Mouse (Mus musculus) heart, embryonic 14.5 days (tissue): ENCODE measurements at regions not wholly inside any gene's neighbourhood (a gene's known extent, or its start where the extent isn't known, plus 50 kb on each side); places are given as distances from the start of the nearest gene placed in this dataset.
A peak's percentile ranks its signal among the peaks of the same experiment; 100 is the strongest.

Source experiments
- ATAC-seq: fragments of 200-750 bp; cut with Nextera tagmentation; 2 replicates; pipeline ENCODE4 v1.8.0; 2017; ENCODE audit warnings: low read depth, moderate TSS enrichment; ENCODE audit not compliant: insufficient number of reproducible peaks, insufficient read depth, low FRiP score
- H3K27ac ChIP-seq, 2 experiments: fragments of 200-500 bp in 1 of 2; fragments of 300-500 bp in 1 of 2; sonication (generic) in 1 of 2; replicated peaks in 1 of 2; 2 replicates each; pipeline ENCODE4 v1.5.1; 2012 to 2014; ENCODE audit warnings: low read depth in 2 of 2, low read length in 2 of 2, control low read depth in 1 of 2, mild to moderate bottlenecking in 1 of 2, mixed read lengths in 1 of 2; ENCODE audit not compliant: control insufficient read depth in 1 of 2, insufficient read depth in 1 of 2
- H3K27me3 ChIP-seq: fragments of 300-500 bp; sonication (generic); 2 replicates; pipeline ENCODE4 v1.6.1; 2014; ENCODE audit warnings: mild to moderate bottlenecking, low read length, control low read depth; ENCODE audit not compliant: control insufficient read depth, insufficient read depth
- H3K36me3 ChIP-seq: fragments of 300-500 bp; sonication (generic); 2 replicates; pipeline ENCODE4 v1.6.1; 2014; ENCODE audit warnings: mild to moderate bottlenecking, control low read depth, low read length, mixed read lengths; ENCODE audit not compliant: control insufficient read depth, insufficient read depth
- H3K4me1 ChIP-seq, 2 experiments: fragments of 200-500 bp in 1 of 2; fragments of 300-500 bp in 1 of 2; sonication (generic) in 1 of 2; 2 replicates each; pipeline ENCODE4 v1.6.1; 2012 to 2014; ENCODE audit warnings: low read length in 2 of 2, control low read depth in 1 of 2, mixed read lengths in 1 of 2; ENCODE audit not compliant: control insufficient read depth in 2 of 2, insufficient read depth in 2 of 2
- H3K4me2 ChIP-seq: fragments of 300-500 bp; sonication (generic); 2 replicates; pipeline ENCODE4 v1.6.1; 2014; ENCODE audit warnings: mild to moderate bottlenecking, low read length
- H3K4me3 ChIP-seq, 2 experiments: fragments of 200-500 bp in 1 of 2; fragments of 300-500 bp in 1 of 2; sonication (generic) in 1 of 2; 2 replicates each; pipeline ENCODE4 v1.5.1; 2012 to 2014; ENCODE audit warnings: low read length in 2 of 2, mild to moderate bottlenecking in 2 of 2, control low read depth in 1 of 2, low read depth in 1 of 2, moderate library complexity in 1 of 2; ENCODE audit not compliant: control insufficient read depth in 1 of 2, insufficient read depth in 1 of 2
- H3K9ac ChIP-seq: fragments of 300-500 bp; sonication (generic); 2 replicates; pipeline ENCODE4 v1.6.1; 2014; ENCODE audit warnings: mild to moderate bottlenecking, low read length
- H3K9me3 ChIP-seq: fragments of 300-500 bp; sonication (generic); 2 replicates; pipeline ENCODE4 v1.6.1; 2016; ENCODE audit warnings: low read length, control low read depth; ENCODE audit not compliant: control insufficient read depth
- WGBS: fragments of 180-500 bp; shearing (Covaris S2); extraction: QIAGEN DNeasy Blood & Tissue Kit; methylation state at CpG from one replicate; pipeline ENCODE4 v1.1.7; 2014; 5-methylcytosine and 5-hydroxymethylcytosine counted together

DNA sequence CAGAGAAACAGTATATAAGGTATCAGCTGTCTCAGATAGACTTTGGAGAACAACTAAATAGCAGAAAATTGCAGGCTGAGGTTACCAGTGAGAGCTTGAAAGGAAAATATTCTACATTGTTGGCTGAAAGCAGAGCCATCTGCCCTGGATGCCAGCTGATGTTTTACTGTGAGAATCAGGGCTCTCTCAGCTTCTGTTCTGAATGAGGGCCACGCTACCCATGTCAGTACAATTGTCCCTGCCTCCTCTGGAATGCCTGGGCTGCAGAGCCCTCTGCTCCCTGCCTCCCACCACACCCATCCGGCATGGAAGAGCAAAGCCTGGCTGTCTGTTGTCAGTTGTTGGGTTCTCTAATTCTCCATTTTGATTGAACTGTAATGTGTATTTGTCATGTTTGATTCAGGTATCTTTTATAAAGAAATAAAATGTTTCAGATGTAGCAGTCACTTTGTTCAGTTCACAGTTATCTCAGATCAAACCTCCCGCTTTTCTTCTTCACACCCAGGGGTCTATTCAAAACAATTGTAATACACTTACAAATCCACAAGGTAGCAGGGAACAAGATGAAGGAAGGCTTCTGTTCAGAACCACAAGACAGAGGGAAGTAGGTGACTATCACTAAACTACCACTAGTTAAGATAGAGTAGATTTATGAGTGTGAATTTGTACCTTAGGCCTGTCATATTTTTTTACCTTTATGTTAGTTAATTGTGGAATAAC is 404.0 kb upstream of the Pou3f2 start:
- no peak for ATAC-seq
- Histone ChIP-seq H3K4me1 (no peaks in the 10 kb centered on the region), H3K4me2 (no peak overlapping the region), H3K9me3 (no peaks in the 10 kb centered on the region), H3K36me3 (no peaks in the 10 kb centered on the region), H3K4me3 (no peak overlapping the region), H3K27ac (no peak overlapping the region), H3K9ac (no peak overlapping the region), H3K27me3 (no peaks in the 10 kb centered on the region)
- WGBS = 53% methylated on average over 3 of the region's 3 CpGs

DNA sequence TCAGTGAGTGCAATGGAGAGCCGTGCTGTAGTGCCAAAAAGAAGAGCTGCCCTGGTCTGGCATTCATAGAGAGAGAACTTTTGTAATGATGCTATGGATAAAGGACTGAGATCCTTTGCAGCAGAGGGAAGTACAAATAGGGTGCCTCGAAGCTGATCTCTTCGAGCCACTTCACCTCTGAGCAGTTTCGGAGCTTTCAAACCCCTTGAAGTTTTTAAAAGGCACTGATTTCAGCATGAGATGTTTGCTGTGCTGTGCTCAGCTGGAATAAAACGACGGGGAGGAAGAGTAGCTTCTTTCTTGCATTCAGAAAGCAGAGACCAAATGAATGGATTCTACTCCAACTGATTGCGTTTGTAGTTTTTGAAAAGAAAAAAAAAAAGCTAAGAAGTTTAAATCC is 392.5 kb upstream of the Pou3f2 start:
- H3K27ac ChIP-seq = no peak overlapping the region
- ATAC-seq = no peak
- no peaks in the 10 kb centered on the region for H3K4me1 ChIP-seq
- no peak overlapping the region for H3K9ac ChIP-seq
- H3K4me3 ChIP-seq = no peak overlapping the region
- 53% methylated on average over 7 of the region's 7 CpGs for WGBS
- H3K4me2 ChIP-seq = no peak overlapping the region
- no peaks in the 10 kb centered on the region for H3K27me3 ChIP-seq
- no peaks in the 10 kb centered on the region for H3K36me3 ChIP-seq
- no peaks in the 10 kb centered on the region for H3K9me3 ChIP-seq

DNA sequence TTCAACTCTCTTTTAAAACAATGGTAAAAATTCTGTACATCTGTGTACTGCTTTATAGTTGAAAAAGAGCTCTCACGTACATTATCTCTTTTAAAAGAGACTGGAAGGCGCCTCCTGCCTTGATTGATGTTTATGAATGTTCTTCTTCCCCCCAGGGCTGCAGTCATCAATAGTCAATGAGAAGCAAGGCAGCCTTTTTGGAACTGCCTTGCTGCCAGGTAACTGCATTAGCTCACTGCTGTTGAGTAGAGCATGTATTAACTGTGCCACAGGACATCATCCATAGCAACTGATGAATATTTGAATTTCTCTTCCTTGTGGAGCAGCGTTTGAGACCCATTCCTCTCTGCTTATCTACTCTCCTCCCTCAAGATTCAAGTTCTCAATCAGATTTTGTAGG is 387.2 kb upstream of the Pou3f2 start:
- no peak overlapping the region for H3K27ac ChIP-seq
- no peaks in the 10 kb centered on the region for H3K36me3 ChIP-seq
- no peak overlapping the region for H3K4me2 ChIP-seq
- no peak overlapping the region for H3K9ac ChIP-seq
- no peak overlapping the region for H3K4me3 ChIP-seq
- 64% methylated on average over 3 of the region's 3 CpGs for WGBS
- ATAC-seq = no peak
- no peaks in the 10 kb centered on the region for H3K4me1 ChIP-seq
- H3K9me3 ChIP-seq = no peaks in the 10 kb centered on the region
- H3K27me3 ChIP-seq = no peaks in the 10 kb centered on the region

DNA sequence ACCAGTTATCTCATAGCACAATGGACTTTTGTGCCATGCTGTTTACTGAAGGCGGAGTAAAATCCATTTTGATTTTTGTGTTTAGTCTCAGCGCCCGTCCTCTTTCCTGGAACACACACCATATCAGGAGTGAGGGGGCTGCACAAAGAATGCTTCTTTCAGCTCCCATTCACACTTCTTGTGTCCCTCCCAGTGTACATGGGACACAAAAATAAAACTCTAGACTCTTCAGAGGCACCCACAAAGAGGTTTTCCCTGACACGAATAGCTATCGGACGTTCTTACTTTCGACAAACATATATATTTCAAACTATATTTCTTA is 347.9 kb upstream of the Pou3f2 start:
- H3K9ac ChIP-seq = no peak overlapping the region
- no peak for ATAC-seq
- H3K4me3 ChIP-seq = no peak overlapping the region
- H3K4me2 ChIP-seq = peak overlapping the region; percentile 49
- H3K27ac ChIP-seq = no peak overlapping the region
- no peaks in the 10 kb centered on the region for H3K27me3 ChIP-seq
- no peaks in the 10 kb centered on the region for H3K9me3 ChIP-seq
- H3K4me1 ChIP-seq = no peaks in the 10 kb centered on the region
- H3K36me3 ChIP-seq = no peaks in the 10 kb centered on the region
- WGBS = 65% methylated on average over 7 of the region's 7 CpGs

DNA sequence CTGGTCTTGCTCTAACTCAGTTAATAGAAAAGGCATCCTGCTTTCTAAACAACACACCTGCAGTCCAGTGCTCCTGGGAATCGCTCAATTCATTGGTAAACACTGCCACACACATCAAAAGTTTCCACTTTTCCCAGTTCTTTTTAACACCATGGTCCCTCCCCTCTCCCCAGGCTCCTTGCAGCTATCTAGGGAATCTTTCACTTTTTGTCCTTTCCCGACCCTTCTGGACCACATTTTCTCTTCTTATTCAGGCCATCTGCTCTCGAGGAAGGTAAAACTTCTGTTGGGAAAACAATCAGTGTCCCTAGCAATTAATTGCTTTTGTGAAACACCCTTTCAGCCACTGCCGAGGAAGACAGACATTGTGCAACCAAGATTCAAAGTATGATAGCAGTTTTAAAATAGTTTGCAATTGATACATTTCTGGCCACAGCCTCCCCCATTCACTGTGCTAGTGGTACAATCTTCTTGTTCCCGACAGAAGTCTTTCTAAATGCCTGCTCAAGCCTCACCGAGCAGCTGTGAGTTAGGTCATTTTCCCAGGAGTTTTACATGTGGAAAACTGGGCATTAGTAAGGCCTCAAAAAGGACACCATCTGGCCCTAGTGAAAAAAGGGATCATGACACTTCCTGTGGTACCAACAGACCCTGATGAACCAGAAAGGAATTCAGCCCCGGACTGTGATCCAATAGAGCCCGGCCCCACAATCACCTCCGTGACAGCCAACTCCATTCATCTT is 347.4 kb upstream of the Pou3f2 start:
- no peak for ATAC-seq
- Histone ChIP-seq H3K4me1 (no peaks in the 10 kb centered on the region), H3K9ac (no peak overlapping the region), H3K27ac (no peak overlapping the region), H3K9me3 (no peaks in the 10 kb centered on the region), H3K4me3 (no peak overlapping the region; a peak in 1 of 4 replicates), H3K27me3 (no peaks in the 10 kb centered on the region), H3K4me2 (peak overlapping the region; percentile 49), H3K36me3 (no peaks in the 10 kb centered on the region)
- 17% methylated on average over 9 of the region's 9 CpGs for WGBS

DNA sequence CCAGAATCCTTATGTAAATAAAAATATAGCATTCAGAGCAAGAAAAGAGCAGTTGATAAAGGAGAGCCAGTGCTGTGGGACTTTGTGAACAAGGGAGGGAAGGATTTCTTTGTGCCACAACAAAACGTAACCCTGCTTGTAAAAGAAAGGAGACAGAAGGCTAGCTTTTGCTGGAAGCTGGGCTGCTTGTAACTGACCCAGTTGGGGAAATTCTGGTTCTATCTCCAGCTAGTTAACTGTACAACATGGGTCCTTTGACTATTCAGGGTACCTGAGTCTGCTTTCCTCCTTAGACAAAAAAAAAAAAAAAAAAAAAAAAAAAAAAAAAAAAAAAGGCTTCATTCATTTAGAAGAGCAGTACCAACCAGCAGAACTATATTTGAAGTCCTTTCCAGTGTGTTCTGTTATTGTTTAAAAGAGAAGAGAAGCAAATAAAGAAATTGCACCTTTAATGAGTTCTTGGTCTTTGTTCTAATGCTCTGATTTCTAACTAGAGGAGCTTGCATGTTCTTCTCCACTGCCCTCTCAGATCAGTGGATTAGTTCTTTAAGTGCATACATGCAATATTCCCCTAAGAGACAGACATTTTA is 345.8 kb upstream of the Pou3f2 start:
- no peak overlapping the region for H3K4me3 ChIP-seq
- H3K27ac ChIP-seq = no peak overlapping the region
- no peaks in the 10 kb centered on the region for H3K4me1 ChIP-seq
- WGBS = 88% methylated on average over 1 of the region's 1 CpGs
- H3K4me2 ChIP-seq = no peak overlapping the region
- H3K9me3 ChIP-seq = no peaks in the 10 kb centered on the region
- H3K27me3 ChIP-seq = no peaks in the 10 kb centered on the region
- no peak for ATAC-seq
- H3K9ac ChIP-seq = no peak overlapping the region
- no peaks in the 10 kb centered on the region for H3K36me3 ChIP-seq

DNA sequence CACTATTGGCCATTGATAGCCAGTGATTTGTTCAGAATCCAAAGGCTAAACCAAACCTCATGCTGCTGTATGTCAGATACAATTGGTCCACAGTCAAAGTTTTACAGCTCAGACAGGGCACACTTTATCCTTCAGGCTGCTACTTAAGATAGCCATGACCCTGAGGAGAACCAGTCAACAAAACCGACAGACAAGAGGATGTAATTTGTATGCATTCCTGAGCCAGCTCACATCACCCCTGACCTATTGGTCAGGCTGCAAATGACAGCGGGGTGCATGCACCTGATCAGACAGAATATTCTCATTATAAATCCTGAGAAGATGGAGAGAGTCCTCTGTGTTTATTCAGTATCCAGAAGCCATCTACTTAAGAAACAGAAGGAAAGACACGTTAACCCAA is 315.5 kb upstream of the Pou3f2 start:
- no peak overlapping the region for H3K4me2 ChIP-seq
- no peaks in the 10 kb centered on the region for H3K9me3 ChIP-seq
- H3K4me1 ChIP-seq = no peaks in the 10 kb centered on the region
- no peaks in the 10 kb centered on the region for H3K36me3 ChIP-seq
- 33% methylated on average over 3 of the region's 3 CpGs for WGBS
- H3K27ac ChIP-seq = no peak overlapping the region
- ATAC-seq = no peak
- H3K27me3 ChIP-seq = no peaks in the 10 kb centered on the region
- no peak overlapping the region for H3K9ac ChIP-seq
- no peak overlapping the region for H3K4me3 ChIP-seq
